Mouse (Mus musculus): ENCODE data around the gene Sptan1.

Gene Sptan1

DNA sequence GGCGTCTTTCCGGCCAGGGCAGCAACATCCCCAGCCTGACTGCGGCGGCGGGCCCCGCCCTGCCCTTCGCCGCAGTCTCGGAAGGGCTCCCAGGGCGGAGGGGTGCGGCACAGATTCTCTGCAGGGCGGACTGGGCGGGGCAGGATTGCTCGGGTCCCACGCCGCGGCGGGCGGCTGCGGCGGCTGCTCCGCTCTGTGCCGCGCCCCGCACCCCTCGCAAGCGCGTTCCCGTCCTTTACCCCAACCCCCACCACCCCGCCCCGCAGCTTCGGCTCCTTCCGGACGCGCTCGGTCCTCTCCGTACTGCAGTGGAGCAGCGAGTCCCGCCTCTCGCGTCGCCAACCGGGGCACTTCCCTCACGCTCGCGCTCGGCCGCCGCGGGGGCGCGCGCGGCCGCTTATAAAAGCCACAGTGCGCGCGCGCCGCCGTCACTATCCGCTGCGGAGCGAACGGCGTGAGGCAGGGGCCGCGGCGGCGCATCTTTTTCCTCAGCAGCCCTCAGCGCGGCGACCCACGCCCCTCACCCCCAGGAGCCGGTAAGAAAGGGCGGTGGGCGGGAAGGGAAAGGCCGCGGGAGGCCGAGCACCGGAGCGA lies at the start of gene Sptan1:
TSS of gene Sptan1 (plus strand) at position 311 of the 594 bp plus-strand sequence.
- no peaks in the 10 kb centered on the region for H3K36me3 ChIP-seq (ENCODE audit: control insufficient read depth, insufficient read depth, low read length, poor library complexity, severe bottlenecking)
- DNase-seq (ENCODE audit: low read depth, low spot score), result peak; percentile 96
- H3K27me3 ChIP-seq (ENCODE audit: control insufficient read depth, insufficient read depth, low read length, poor library complexity, severe bottlenecking), result no peaks in the 10 kb centered on the region

DNA sequence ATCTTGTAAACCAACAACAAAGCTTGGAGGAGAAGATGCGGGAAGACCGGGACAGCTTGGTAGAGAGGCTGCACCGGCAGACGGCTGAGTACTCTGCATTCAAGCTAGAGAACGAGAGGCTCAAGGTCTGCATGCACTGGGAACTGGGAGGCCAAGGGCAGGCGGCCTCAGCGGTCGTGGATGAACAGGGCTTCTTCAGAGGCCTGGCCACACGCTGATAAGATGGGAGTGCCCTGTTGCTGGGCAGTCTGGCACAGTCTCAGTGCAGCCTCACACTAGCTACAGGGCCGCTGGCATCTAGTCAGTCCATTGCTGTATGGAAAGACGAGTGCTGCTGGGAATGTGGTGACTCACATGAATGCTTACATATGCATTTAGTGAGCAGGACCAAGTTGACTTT lies 47.7 kb upstream of the Sptan1 start:
- no peak for DNase-seq (ENCODE audit: low read depth, low spot score)
- H3K27me3 ChIP-seq (ENCODE audit: control insufficient read depth, insufficient read depth, low read length, poor library complexity, severe bottlenecking), result no peaks in the 10 kb centered on the region
- H3K36me3 ChIP-seq (ENCODE audit: control insufficient read depth, insufficient read depth, low read length, poor library complexity, severe bottlenecking), result peaks cover 13% of the 10 kb centered on the region

DNA sequence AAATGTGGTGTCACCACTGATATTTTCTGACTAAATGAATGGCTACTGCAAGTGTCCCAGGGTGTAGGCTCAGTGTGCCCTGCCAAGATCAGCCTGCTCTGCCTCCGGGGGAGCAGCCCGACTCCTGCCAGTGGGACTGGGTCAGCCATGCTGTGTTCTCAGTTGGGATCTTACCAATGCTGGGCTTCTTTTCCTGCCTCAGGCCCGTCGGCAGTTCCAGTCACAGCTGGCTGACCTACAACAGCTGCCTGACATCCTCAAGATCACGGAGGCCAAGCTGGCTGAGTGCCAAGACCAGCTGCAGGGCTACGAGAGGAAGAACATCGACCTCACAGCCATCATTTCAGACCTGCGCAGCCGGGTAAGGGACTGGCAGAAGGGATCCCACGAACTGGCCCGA lies 43.3 kb upstream of the Sptan1 start:
- DNase-seq (ENCODE audit: low read depth, low spot score), result peak; percentile 48
- Histone ChIP-seq H3K27me3 (ENCODE audit: control insufficient read depth, insufficient read depth, low read length, poor library complexity, severe bottlenecking) (no peaks in the 10 kb centered on the region), H3K36me3 (ENCODE audit: control insufficient read depth, insufficient read depth, low read length, poor library complexity, severe bottlenecking) (peaks cover 8% of the 10 kb centered on the region; the same call in 1 of the 2 replicates)

DNA sequence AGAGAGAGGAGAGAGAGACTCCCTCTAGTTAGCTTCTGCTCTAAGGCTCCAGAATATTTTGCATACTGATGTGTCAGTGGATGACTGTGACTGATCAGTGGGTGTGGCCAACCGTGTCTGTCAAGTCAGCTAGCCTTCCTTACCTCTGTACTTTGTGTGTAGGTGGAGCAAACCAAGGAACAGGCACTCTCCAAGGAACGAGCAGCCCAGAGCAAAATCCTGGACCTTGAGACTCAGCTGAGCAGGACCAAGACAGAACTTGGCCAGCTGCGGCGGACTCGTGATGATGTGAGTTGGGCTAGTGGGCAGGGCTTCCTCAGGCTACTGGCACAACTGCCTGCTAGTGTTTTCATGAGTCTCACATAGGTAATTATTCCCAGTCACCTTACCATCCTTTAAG lies 38.8 kb upstream of the Sptan1 start:
- H3K27me3 ChIP-seq (ENCODE audit: control insufficient read depth, insufficient read depth, low read length, poor library complexity, severe bottlenecking), result no peaks in the 10 kb centered on the region
- no peak for DNase-seq (ENCODE audit: low read depth, low spot score)
- peaks cover 7% of the 10 kb centered on the region for H3K36me3 ChIP-seq (ENCODE audit: control insufficient read depth, insufficient read depth, low read length, poor library complexity, severe bottlenecking)

DNA sequence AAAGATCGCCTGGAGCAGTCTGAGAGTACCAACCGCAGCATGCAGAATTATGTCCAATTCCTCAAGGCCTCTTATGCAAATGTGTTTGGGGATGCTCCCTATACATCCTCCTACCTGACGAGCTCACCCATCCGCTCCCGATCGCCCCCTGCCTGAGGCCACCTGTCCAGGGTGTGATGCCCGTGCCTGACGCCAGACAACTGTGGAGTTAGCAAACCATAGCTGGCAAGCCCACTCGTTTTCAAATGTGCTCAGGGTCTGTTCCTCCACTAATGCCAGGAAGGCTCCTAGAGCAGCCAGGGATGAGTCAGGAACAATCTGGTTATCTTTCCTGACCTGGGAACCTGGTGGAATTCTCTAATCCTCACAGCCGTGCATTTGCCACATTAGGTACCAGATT lies 34.9 kb upstream of the Sptan1 start:
- no peak for DNase-seq (ENCODE audit: low read depth, low spot score)
- Histone ChIP-seq H3K27me3 (ENCODE audit: control insufficient read depth, insufficient read depth, low read length, poor library complexity, severe bottlenecking) (no peaks in the 10 kb centered on the region), H3K36me3 (ENCODE audit: control insufficient read depth, insufficient read depth, low read length, poor library complexity, severe bottlenecking) (peaks cover 6% of the 10 kb centered on the region)

DNA sequence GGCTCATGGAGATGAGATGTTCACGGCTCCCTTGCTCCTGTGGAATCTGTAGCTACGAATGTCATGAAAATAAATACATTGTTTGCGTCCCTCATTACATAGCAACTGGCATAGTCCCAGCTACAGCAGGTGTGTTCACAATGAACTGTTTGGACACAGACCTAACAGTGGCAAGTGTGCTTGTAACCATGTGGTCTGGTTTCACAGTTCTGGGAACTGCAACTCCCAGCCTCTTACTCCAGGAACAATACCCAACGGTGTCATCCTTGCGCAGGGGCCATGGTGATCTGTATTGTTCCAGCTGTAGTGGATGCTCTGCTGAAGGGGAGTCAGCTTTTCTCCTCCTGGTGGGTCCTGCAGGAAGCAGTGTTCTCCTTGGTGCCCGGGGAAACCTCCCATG lies 34.2 kb upstream of the Sptan1 start:
- DNase-seq (ENCODE audit: low read depth, low spot score), result no peak
- peaks cover 6% of the 10 kb centered on the region for H3K36me3 ChIP-seq (ENCODE audit: control insufficient read depth, insufficient read depth, low read length, poor library complexity, severe bottlenecking)

DNA sequence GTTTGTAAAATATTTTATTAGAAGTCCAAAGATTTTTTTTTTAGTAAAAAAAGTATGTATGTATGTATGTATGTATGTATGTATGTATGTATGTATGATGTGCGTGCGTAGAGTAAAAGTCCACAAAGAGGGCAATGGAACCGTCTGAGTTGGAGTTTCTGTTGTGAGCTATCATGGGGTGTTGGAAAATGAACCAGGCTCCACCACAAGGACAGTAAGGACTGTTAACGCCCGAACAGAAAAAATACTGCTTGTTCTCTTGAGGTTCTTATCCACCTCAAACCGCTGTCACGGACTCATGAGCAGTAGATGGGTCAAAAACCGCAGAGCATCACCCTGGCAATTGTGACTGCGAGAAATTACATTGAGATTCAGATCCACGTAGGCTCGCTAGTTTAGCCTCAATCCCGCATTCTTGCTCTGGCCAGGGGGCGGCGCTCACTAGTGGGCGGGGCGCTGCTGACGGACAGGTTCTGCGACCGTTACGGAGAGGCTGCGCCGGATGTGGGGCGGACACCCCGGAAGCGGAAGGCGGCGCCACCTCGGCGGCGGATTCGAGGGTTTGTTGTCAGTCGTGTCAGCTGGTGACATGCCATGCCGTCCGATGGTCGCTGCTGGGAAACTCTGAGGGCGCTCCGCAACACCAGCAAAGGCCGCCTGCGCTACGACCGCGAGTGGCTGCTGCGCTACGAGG lies 30.3 kb upstream of the Sptan1 start, which contains the start of gene Gle1:
TSS of gene Gle1 (plus strand) at position 521 of the 694 bp plus-strand sequence.
- no peaks in the 10 kb centered on the region for H3K27me3 ChIP-seq (ENCODE audit: control insufficient read depth, insufficient read depth, low read length, poor library complexity, severe bottlenecking)
- peaks cover 4% of the 10 kb centered on the region for H3K36me3 ChIP-seq (ENCODE audit: control insufficient read depth, insufficient read depth, low read length, poor library complexity, severe bottlenecking)
- DNase-seq (ENCODE audit: low read depth, low spot score), result peak; percentile 97

More for the DNA sequence above, 34.2 kb upstream of the Sptan1 start:
- no peaks in the 10 kb centered on the region for H3K27me3 ChIP-seq (ENCODE audit: control insufficient read depth, insufficient read depth, low read length, poor library complexity, severe bottlenecking)

DNA sequence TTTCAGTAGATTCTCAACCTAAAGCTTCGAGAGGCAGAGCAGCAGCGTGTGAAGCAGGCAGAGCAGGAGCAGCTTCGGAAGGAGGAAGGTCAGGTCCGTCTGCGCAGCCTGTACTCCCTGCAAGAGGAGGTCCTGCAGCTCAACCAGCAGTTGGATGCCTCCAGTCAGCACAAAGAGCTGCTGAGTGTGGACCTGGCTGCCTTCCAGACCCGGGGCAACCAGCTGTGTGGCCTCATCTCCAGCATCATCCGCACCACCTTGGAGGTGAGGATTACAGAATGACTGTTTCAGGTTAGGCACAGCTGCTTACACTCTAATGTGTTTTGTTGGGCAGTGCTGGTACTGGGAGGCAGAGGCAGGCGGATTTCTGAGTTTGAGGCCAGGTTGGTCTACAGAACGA lies 25.3 kb upstream of the Sptan1 start:
- no peak for DNase-seq (ENCODE audit: low read depth, low spot score)
- Histone ChIP-seq H3K27me3 (ENCODE audit: control insufficient read depth, insufficient read depth, low read length, poor library complexity, severe bottlenecking) (no peaks in the 10 kb centered on the region), H3K36me3 (ENCODE audit: control insufficient read depth, insufficient read depth, low read length, poor library complexity, severe bottlenecking) (peaks cover 3% of the 10 kb centered on the region)

DNA sequence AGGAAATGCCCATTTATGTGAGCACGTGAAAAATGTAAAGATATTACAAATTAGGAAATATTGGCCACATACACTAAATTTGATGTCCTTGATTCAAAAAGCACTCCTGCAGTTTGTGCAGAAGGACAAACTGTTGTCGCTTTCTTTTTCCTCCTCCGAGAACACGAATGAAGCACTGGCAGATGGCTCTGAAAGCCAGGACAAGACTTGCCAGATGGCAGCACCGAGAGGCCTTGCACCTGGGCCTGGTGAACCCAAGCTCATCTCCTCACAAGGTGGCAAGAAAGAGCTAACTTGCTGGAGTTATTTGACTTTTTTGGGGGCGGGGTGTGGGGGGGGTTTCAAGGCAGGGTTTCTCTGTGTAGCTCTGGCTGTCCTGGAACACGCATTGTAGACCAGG lies 24.5 kb upstream of the Sptan1 start:
- no peaks in the 10 kb centered on the region for H3K27me3 ChIP-seq (ENCODE audit: control insufficient read depth, insufficient read depth, low read length, poor library complexity, severe bottlenecking)
- H3K36me3 ChIP-seq (ENCODE audit: control insufficient read depth, insufficient read depth, low read length, poor library complexity, severe bottlenecking), result peaks cover 6% of the 10 kb centered on the region
- no peak for DNase-seq (ENCODE audit: low read depth, low spot score)

DNA sequence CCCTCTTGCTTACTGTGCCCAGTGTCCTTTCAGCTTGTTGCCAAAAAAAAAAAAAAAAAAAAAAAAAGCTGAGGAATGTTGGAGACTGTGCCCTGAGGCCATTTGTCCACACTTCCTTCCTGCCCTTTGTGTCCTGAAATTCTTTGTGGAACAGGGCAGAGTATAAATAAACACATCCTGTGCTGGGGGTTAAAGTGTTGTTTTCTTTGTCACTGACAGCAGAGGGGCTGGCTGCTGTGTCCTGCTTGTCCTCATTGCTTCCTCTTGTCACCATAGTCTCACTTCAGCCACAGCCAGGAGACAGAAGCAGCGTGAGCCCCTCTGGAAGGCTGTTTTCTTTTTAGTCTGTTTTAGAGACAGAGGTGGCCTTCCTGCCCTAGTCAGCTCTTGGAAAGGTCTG lies 20.6 kb upstream of the Sptan1 start:
- peaks cover 12% of the 10 kb centered on the region for H3K36me3 ChIP-seq (ENCODE audit: control insufficient read depth, insufficient read depth, low read length, poor library complexity, severe bottlenecking)
- no peak for DNase-seq (ENCODE audit: low read depth, low spot score)
- H3K27me3 ChIP-seq (ENCODE audit: control insufficient read depth, insufficient read depth, low read length, poor library complexity, severe bottlenecking), result no peaks in the 10 kb centered on the region

DNA sequence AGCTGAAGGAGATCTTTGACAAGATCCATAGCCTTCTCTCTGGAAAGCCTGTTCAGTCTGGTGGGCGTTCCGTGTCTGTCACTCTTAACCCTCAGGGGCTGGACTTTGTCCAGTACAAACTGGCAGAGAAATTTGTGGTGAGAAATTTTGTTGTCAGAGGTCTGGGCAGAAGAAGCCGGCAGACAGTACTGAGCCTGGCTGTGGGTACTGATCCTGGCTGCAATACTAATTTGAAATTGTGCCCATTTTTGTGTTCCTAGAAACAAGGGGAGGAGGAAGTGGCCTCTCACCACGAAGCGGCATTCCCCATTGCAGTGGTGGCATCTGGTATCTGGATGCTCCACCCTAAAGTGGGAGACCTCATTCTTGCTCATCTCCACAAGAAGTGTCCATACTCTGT lies 16.5 kb upstream of the Sptan1 start:
- Histone ChIP-seq H3K36me3 (ENCODE audit: control insufficient read depth, insufficient read depth, low read length, poor library complexity, severe bottlenecking) (peaks cover 13% of the 10 kb centered on the region), H3K27me3 (ENCODE audit: control insufficient read depth, insufficient read depth, low read length, poor library complexity, severe bottlenecking) (no peaks in the 10 kb centered on the region)
- no peak for DNase-seq (ENCODE audit: low read depth, low spot score)

DNA sequence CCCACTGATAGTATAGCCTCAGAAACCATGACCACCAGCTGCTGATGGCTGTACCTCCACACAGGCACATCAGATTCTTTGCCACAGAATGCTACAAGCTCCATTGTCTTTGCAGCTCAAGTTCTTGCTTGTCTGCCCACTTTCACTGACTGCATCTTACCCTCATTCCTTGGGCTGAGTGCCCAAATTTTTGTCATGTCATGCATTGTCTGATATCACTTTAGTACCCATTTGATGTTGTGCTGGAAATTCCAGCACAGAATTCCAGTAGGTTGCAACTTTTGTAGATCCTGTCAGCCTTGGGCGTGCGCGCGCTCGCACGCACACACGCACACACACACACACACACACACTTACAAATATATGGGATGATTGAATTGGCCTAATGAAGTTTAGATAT lies 4.1 kb upstream of the Sptan1 start:
- DNase-seq (ENCODE audit: low read depth, low spot score), result no peak

DNA sequence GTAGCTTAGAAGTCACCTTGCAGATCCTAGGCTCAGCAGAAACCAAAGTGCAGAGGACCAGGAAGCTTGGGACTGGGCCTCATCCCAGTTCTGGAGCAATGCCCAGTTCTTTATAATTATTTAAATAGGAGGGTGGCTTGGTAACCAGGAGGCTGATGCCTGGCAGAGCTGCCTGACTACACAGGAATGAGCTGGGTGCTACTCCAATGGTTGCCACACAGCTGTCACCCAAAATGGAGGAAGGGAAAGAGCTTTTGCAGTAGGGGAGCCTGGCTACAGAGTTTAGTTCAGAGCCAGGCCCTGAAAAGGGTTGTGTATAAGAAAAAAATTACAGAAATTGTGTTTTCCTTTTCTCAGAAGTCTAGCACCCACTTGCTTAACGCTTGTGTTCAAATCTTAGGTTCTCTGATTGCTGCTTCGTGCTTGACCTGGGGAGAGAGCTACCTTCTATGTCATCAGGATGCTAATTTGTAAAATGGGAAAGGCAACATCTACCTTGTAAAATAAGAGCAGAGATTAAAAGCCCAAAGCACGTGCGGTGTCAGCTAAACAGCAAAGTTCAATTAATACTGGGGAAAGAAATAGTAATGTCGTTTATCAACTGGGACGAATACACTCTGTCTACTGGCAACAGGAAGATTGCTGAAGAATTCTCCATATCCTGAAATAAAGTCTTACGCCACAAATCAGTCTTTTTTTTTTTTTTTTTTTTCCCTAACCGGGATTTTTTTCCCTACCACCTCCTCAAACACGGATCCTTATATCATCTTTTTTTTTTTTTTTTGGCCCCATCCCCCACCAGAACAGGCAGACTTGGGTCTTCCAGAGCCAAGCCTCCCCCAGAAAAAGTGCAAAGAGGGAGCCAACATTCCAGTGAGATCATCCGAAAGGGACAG lies 758 bp upstream of the Sptan1 start:
- peak; percentile 21 for DNase-seq (ENCODE audit: low read depth, low spot score)
- no peaks in the 10 kb centered on the region for H3K36me3 ChIP-seq (ENCODE audit: control insufficient read depth, insufficient read depth, low read length, poor library complexity, severe bottlenecking)

More for the DNA sequence above, 4.1 kb upstream of the Sptan1 start:
- Histone ChIP-seq H3K27me3 (ENCODE audit: control insufficient read depth, insufficient read depth, low read length, poor library complexity, severe bottlenecking) (no peaks in the 10 kb centered on the region), H3K36me3 (ENCODE audit: control insufficient read depth, insufficient read depth, low read length, poor library complexity, severe bottlenecking) (no peaks in the 10 kb centered on the region)

DNA sequence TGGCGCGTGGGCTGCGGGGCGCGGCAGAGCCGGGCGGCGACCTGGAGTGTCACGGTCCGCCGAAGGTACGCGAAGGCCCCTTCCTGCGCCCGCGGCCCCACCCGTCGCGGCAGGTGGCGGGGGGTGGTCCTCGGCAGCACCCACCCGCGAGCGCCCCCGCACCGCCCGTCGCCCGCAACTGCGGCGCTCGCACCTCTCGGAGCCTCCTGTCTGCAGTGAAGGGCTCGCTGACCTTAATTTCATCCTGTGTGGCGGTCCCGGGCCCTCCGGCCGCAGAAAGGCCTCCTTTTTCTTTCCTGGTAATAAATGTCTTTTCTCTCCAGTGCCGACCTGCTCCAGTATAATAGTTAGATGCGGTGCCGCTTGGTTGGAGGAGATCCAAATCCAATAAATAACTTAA lies 546 bp downstream of the Sptan1 start:
- H3K36me3 ChIP-seq (ENCODE audit: control insufficient read depth, insufficient read depth, low read length, poor library complexity, severe bottlenecking), result no peaks in the 10 kb centered on the region
- DNase-seq (ENCODE audit: low read depth, low spot score), result peak; percentile 61
- H3K27me3 ChIP-seq (ENCODE audit: control insufficient read depth, insufficient read depth, low read length, poor library complexity, severe bottlenecking), result no peaks in the 10 kb centered on the region

More for the DNA sequence above, 758 bp upstream of the Sptan1 start:
- no peaks in the 10 kb centered on the region for H3K27me3 ChIP-seq (ENCODE audit: control insufficient read depth, insufficient read depth, low read length, poor library complexity, severe bottlenecking)

DNA sequence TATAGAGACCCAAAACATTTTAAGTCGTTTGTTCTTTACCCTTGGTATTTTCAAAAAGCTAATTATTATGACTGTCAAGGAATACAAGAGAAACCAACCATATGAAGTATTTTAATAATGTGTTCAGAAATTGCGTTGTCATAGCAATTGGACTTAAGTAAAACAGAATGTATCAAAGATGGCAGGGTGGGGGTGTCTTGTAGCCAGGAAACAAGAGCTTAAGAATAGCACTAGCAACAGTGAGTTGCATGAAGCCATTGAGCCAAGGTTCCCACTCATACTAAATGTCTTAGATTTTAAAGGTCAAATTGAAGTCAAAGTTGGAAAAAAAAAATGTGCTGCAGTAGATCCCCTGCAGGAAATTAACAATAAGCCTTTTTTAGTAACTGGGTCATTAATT lies 1.5 kb downstream of the Sptan1 start:
- H3K27me3 ChIP-seq (ENCODE audit: control insufficient read depth, insufficient read depth, low read length, poor library complexity, severe bottlenecking), result no peaks in the 10 kb centered on the region
- DNase-seq (ENCODE audit: low read depth, low spot score), result no peak
- H3K36me3 ChIP-seq (ENCODE audit: control insufficient read depth, insufficient read depth, low read length, poor library complexity, severe bottlenecking), result no peaks in the 10 kb centered on the region
